Mouse (Mus musculus): ENCODE data around the gene Lrrc8b.

- TF ChIP-seq CTCF (IDR thresholded peaks at IDR 0.05; ENCODE audit: borderline replicate concordance, extremely low read depth, insufficient read depth, insufficient read length) (no peak), POLR2A (IDR thresholded peaks at IDR 0.05; ENCODE audit: borderline replicate concordance, extremely low read depth, insufficient read depth, insufficient read length, poor library complexity, severe bottlenecking) (no peak)
Observed at GRCm38 (mm10) chr5:105526766-105527165, 111.2 kb downstream of the Lrrc8b start.
